Mouse (Mus musculus) macrophage (primary cell): ENCODE data around the gene Olfr329-ps. TPM values are rescaled to one million over a fixed set of nuclear protein-coding genes. Genes with fewer than 3 reads are reported as not detected.

ENCODE experiments used
- H3K27ac ChIP-seq: fragments of 350-480 bp; formaldehyde crosslinking; 2 replicates; pipeline ENCODE4 v1.9.0; 2021
- H3K36me3 ChIP-seq: fragments of 350-480 bp; formaldehyde crosslinking; 2 replicates; pipeline ENCODE4 v1.9.0; 2021; ENCODE audit errors: inconsistent target
- H3K4me3 ChIP-seq: fragments of 350-480 bp; formaldehyde crosslinking; 2 replicates; pipeline ENCODE4 v1.9.0; 2021; ENCODE audit errors: inconsistent target
- H3K79me2 ChIP-seq: fragments of 350-480 bp; formaldehyde crosslinking; 2 replicates; pipeline ENCODE4 v1.9.0; 2021; ENCODE audit errors: inconsistent target
- WGBS: methylation state at CpG from one replicate; pipeline ENCODE4 v1.1.7; 2026; ENCODE audit warnings: inconsistent platforms; ENCODE audit not compliant: missing documents; 5-methylcytosine and 5-hydroxymethylcytosine counted together
- polyA plus RNA-seq: library from polyadenylated mRNA; stranded (reverse); fragments of 250-400 nt; gene quantifications from 3 replicates; pipeline ENCODE4 v1.2.4, GENCODE M21; 2018; ENCODE audit warnings: inconsistent platforms

Olfr329-ps gene
- polyA plus RNA-seq, 1 experiment from 2014 or later, result not detected

- Histone ChIP-seq H3K4me3 (no peak within 1 kb of the TSS), H3K36me3 (no peaks in the 10 kb centered on the region), H3K27ac (no peak within 1 kb of the TSS), H3K79me2 (no peaks in the 10 kb centered on the region)
- 87% methylated on average over 2 of the region's 2 CpGs for WGBS
These were observed 53.8 kb downstream of the Olfr329-ps start, which contains the start of gene Olfr332 for GRCm38 (mm10) chr11:58492455-58492854. Gene Olfr332 (minus strand): TSS chr11:58492555.

Other genes starting within 250 kb of the Olfr329-ps start
- gene Zfp692, start 239.4 kb downstream of the Olfr329-ps start, polyA plus RNA-seq, result 2.9 to 5.3 TPM (median 4.7 TPM) in 3 replicates
- gene Zfp672, start 216.1 kb downstream of the Olfr329-ps start, polyA plus RNA-seq, result 7.9 to 19.4 TPM (median 9.7 TPM) in 3 replicates
- 6.4 to 11.1 TPM (median 8.6 TPM) in 3 replicates for gene Sh3bp5l, start 215.7 kb downstream of the Olfr329-ps start, polyA plus RNA-seq
- gene Lypd8, start 167.4 kb downstream of the Olfr329-ps start, polyA plus RNA-seq, result not detected in 3 replicates
- gene 1810065E05Rik, start 125.3 kb downstream of the Olfr329-ps start, polyA plus RNA-seq, result not detected in 3 replicates
- not detected in 3 replicates for gene Gm12253, start 113.9 kb downstream of the Olfr329-ps start, polyA plus RNA-seq
- gene Lypd9, start 93.5 kb downstream of the Olfr329-ps start, polyA plus RNA-seq, result not detected in 3 replicates
- not detected in 3 replicates for gene Olfr30, start 84.2 kb downstream of the Olfr329-ps start, polyA plus RNA-seq
- not detected in 3 replicates for gene Olfr332, start 53.9 kb downstream of the Olfr329-ps start, polyA plus RNA-seq
- gene Olfr331, start 43.9 kb downstream of the Olfr329-ps start, polyA plus RNA-seq, result not detected in 3 replicates
- not detected in 3 replicates for gene Olfr330, start 11.6 kb downstream of the Olfr329-ps start, polyA plus RNA-seq
- not detected in 3 replicates for gene Olfr328, start 9.2 kb upstream of the Olfr329-ps start, polyA plus RNA-seq
- not detected in 3 replicates for gene Olfr224, start 24.1 kb upstream of the Olfr329-ps start, polyA plus RNA-seq
- gene Olfr325, start 31.3 kb upstream of the Olfr329-ps start, polyA plus RNA-seq, result not detected in 3 replicates
- gene Olfr324, start 48.7 kb upstream of the Olfr329-ps start, polyA plus RNA-seq, result not detected in 3 replicates
- 0.59 TPM in 1 of 3 replicates, not detected in the others for gene 2210407C18Rik, start 69.7 kb upstream of the Olfr329-ps start, polyA plus RNA-seq
- not detected in 3 replicates for gene Olfr323, start 84.1 kb upstream of the Olfr329-ps start, polyA plus RNA-seq
- gene Trim58, start 94.0 kb upstream of the Olfr329-ps start, polyA plus RNA-seq, result not detected in 3 replicates
- not detected in 3 replicates for gene Olfr322, start 112.4 kb upstream of the Olfr329-ps start, polyA plus RNA-seq
- gene Olfr320, start 134.7 kb upstream of the Olfr329-ps start, polyA plus RNA-seq, result not detected in 3 replicates
- not detected in 3 replicates for gene Olfr319, start 152.7 kb upstream of the Olfr329-ps start, polyA plus RNA-seq
- not detected in 3 replicates for gene Olfr318, start 177.6 kb upstream of the Olfr329-ps start, polyA plus RNA-seq
- not detected in 3 replicates for gene Olfr317, start 192.8 kb upstream of the Olfr329-ps start, polyA plus RNA-seq
- not detected in 3 replicates for gene Olfr316, start 206.3 kb upstream of the Olfr329-ps start, polyA plus RNA-seq
- not detected in 3 replicates for gene Olfr315, start 226.8 kb upstream of the Olfr329-ps start, polyA plus RNA-seq
- not detected in 3 replicates for gene Olfr314, start 236.5 kb upstream of the Olfr329-ps start, polyA plus RNA-seq